Mouse (Mus musculus) regulatory T cell (primary cell): ENCODE data around the gene March10.

Experiments
- in situ Hi-C: fragments of 300-600 bp; cut with MboI, MseI; formaldehyde crosslinking; loops from one replicate; pipeline ENCODE4 v1.15.1; 2025; ENCODE audit warnings: high pct_unique_total_duplicates

March10 gene

DNA sequence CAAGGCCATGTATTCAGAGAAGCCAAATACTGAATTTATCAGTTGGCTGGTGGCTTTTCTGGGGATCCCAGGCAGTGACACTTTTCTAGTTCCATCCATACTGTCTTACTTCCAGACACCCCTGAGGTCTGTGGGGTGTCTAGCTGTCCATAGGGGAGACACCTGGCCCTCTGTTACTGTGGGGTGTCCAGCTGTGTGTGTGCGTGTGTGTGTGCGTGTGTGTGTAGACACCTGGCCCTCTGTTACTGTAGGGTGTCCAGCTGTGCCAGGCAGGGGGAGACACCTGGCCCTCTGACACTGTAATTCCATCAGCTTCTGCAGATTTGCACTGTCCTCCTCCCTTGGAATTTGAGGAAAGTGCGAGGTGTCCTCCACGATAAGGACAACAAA, 102.6 kb downstream of the March10 start:
- in situ Hi-C loops: no loop called here

DNA sequence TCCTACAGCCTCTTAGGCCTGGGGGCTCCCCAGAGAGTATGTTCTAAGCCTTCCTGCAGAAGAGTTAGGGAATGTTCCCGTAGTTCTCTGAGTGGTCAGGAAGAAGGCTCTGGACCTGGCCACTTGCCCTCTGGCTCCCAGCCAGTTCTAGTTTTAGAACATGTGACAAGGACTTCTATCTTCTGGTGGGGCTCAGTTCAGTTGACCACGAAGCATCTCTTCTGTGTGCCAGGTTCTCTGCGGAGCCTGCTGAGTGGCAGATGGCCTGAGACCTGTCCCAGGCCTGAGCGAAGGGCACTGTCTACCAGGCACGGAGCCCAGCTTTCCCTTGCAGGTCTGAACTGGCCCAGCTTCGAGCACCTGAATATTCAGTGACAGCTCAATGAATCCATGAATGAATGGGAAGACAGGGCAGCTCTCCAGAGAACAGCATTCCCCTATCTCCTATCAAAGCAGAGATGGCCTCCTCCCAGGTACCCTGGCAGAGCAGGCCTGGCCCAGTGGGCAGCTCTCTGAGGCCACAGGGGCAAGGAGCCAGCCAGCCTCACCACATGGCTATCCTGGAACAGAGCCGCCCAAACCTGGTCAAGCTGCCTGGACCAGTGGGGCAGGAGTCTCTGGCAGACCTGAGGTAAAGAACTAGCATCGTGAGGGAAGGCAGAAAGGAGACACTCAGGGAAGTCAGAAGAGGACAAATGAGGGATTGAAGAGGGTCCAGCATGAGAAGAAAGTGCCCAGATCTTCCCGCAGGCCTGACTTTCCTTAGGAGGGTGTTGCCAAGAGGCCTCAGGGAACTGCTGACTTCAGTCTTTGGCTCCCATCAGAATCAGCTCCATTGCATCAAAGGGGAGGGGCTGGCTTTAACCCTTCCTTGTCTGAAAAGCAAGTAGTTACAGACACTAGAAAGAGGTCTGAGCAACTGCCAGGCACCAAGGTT, 103.3 kb downstream of the March10 start:
- in situ Hi-C loops: no loop called here

DNA sequence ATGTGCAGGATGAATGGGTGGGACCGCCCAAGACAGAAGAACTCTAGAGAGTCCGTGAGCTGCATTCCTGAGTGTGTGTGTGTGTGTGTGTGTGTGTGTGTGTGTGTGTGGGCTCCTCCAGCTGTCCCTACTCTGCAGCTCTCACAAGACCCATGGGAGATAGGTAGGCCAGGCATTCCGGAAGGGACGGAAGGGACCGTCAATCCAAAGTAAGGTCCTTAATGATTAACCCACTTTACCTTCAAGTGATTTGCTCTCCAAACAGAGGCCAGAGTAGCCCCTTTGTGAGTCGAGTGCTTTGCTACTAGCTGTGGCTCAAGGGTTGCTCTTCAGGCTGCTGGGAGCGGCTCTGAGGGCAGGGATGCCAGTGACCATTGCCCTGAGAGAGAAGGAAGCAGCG, 104.4 kb downstream of the March10 start:
- in situ Hi-C loops: no loop called here

DNA sequence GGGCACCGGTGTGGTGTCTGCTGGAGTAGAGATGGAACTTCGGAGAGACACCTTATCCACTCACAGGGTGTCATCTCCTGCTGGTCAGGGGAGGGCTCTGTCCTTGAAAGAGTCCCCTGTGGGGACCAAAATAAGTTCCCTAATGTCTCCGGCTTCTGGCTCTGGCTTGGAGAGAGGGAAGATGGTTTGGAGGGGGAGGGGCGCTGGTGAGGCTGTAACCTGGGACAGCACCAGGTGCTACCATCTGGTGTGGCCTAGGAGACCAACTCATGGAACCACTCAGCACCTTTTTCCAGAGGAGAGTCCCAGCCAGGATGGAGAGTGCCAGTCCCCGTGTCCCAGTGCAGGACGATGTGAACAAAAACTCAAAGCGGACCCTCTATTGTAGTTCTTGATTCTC, 105.9 kb downstream of the March10 start:
- in situ Hi-C loops: no loop called here

DNA sequence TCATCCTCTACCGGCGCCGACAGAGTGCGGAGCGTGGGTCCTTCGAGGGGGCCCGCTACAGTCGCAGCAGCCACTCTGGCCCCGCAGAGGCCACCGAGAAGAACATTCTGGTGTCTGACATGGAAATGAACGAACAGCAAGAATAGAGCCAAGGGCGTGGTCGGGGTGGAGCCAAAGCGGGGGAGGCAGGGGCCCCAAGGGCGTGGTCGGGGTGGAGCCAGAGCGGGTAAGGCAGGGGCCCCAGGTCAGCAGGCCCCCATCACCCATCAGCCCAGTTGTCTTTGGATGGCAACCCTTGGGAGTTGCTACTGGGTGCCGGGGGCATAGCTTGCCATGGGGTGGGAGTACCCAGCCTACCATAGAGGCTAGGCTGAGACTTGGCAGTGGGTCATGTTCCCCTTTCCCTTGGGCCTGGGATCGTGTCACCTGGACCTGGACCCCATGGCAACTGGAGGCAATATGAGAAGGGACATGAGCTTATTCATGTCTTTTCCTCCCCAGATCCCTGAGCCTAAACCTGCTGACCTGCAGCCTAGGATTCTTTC, 106.7 kb downstream of the March10 start:
- in situ Hi-C loops: loop anchor here (5.0 kb wide), 1 partner anchor 242 kb away; no protein-coding TSS in a partner anchor

DNA sequence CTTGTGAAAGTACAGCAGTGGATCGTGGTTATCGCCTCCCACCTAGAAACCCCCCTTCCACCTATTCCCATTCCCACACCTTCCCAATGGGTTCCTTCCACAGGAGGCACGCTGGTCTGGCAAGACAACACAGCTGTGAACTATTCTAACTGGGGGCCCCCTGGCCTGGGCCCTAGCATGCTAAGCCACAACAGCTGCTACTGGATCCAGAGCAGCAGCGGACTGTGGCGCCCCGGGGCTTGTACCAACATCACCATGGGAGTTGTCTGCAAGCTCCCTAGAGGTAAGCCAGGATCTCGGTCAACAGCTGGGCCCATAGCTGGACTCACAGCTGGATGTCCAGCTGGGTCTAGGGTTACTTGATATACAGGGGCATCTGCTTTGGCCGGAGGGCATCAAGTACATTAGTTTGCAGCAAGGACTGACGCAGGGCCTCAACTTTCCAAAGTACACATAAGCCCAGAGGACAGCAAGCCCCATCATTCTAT, 108.0 kb downstream of the March10 start:
- in situ Hi-C loops: loop anchor here (5.0 kb wide), 1 partner anchor 244 kb away; no protein-coding TSS in a partner anchor

DNA sequence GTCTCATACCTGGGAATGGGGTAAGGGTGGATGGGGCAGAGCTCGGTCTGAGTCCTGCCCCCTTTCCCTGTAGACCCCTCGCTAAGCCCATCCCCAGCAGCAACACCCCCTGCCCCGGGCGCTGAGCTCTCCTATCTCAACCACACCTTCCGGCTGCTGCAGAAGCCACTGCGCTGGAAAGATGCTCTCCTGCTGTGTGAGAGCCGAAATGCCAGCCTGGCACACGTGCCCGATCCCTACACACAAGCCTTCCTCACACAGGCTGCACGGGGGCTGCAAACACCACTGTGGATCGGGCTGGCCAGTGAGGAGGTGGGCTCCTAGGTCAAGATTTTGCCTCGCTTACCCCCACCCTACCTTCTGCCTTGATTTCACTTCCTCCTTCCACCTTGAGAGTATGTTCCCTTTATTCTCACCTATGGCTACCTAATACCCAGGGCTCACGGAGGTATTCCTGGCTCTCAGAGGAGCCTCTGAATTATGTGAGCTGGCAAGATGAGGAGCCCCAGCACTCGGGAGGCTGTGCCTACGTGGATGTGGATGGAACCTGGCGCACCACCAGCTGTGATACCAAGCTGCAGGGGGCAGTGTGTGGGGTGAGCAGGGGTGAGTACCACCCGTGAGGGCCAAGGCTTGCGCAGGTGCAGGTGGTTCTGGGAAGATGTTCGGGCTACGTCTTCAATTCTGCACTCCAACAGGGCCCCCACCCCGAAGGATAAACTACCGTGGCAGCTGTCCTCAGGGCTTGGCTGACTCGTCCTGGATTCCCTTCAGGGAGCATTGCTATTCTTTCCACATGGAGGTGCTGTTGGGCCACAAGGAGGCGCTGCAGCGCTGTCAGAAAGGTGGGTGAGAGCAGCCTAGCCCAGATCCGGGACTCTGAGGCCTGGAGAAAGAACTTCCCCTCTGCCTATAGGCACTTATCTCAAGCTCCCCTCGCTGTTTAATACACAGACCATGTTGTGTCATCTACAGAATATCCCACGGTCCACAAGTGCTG, 109.1 kb downstream of the March10 start:
- in situ Hi-C loops: loop anchor here (5.0 kb wide), 1 partner anchor 245 kb away; no protein-coding TSS in a partner anchor

DNA sequence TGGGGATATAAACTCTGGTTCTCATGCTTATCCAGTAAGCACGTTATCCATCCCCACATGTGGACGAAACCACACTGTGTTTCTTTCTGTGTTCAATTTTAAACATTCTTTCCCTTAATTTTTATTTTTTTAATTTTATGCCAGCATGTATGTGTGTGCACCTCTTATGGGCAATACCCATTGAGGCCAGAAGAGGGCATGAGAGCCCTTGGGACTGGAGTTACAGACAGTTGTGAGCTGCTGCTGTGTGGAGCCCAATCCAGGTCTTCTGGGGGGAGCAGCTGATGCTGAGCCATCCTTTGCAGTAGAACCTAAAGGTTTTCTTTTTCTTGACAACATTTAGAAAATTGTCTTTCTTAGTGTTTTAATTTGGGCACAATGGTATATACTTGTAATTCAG, 111.3 kb downstream of the March10 start:
- in situ Hi-C loops: loop anchor here (5.0 kb wide), 1 partner anchor 247 kb away; no protein-coding TSS in a partner anchor

DNA sequence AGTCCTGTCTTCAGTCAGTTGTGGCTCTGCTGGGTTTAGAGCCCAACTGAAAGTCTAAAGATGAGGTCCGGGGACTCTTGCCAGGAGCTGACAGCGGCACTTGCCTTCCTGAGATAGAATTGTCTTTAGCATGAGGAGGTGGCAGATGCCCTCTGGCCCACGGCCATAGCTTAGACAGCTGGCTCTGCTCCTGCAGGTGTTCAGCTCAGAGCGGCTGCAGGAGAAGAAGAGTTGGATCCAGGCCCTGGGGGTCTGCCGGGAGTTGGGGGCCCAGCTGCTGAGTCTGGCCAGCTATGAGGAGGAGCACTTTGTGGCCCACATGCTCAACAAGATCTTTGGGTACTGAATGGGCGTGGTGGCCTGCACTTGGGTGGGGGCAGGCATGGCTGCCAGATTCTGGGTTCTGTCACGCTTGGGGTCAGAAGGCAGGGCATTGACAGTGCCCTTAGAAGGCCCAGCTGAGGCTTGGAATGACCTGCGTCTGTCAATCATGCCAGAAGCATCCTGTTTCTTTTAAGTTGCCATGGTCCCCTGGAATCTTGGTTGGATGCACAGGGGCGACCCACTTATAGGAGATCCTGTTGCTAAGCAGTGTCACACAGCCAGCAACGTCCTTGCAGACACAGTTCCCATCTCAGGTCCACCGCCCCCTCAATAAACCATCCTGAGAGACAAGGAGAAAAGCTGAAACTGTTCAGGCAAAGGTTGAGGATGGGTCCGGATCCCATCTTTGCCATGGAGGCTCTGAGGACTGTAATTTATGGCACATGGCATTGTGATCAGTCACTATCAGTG, 117.7 kb downstream of the March10 start:
- in situ Hi-C loops: loop anchor here (5.0 kb wide), 1 partner anchor 574 kb away; no protein-coding TSS in a partner anchor

DNA sequence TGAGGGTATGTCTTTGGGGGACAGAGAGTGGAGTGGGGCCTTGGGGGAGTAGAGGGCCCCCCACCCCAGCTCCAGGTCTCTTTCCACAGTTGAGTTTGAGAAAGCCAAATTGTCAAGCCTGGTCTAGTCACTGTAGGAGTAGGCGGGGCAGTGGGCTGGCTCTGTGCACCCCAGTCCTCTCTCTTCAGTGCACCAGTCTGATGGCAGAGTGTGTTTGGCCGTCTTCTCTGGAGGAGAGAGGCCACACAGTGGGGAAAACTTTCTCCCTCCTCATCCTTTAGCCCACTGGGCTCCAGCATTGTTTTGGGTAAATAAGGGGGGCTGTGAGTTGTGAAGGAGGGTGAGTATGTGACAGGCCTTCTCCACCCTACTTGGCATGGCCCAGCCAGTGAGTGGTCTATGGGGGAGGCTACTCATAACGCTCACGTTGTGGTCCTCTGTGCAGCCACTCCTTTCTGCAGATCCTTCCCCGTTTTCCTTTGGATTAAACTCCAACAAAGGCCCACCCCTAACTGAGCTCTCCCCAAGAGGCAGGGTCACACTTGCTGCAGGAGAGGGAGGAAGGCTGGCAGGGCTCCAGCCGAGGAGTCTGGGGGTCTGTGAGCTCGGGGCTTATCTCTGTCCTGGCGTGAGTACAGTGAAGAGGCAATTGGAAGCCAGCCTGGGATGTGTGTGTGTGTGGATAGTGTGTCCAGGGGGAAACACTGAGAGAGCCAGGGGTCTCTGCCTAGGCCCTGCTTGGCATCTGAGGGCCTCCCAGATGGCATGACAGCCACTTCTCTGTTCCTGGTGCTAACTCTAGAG, 122.5 kb downstream of the March10 start:
- in situ Hi-C loops: no loop called here

DNA sequence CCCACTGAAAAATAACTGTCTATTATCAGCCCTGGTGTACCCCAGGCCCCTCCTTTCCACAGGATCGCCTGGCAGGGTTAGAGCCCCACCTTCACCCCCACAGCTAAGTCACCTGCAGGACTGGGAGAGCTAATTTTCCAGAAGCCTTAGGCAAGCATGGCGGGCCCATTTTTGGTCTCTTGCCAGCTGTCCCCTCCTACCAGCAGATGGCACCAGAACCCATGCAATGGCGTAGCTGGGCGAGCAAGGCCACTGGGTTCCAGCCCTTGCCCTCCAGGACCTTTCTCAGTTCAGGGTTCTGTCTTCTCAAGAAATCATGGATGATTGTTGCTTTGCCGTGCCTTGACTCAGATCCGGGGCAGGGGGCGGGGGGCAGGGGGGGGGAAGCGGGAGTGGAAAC, 124.1 kb downstream of the March10 start:
- in situ Hi-C loops: no loop called here

DNA sequence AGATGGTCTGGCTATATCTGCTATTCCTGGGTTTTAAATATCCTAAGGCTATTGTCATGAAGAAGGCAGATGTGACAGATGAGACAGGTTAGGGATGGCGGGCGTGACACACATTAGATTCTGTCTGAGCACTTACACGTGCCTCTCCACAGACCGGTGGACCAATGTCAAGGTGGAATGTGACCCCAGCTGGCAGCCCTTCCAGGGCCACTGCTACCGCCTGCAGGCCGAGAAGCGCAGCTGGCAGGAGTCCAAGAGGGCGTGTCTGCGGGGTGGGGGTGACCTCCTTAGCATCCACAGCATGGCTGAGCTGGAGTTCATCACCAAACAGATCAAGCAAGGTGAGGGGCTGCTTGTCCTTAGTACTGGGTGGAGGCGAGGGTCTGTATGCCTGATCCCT, 124.8 kb downstream of the March10 start:
- in situ Hi-C loops: no loop called here

DNA sequence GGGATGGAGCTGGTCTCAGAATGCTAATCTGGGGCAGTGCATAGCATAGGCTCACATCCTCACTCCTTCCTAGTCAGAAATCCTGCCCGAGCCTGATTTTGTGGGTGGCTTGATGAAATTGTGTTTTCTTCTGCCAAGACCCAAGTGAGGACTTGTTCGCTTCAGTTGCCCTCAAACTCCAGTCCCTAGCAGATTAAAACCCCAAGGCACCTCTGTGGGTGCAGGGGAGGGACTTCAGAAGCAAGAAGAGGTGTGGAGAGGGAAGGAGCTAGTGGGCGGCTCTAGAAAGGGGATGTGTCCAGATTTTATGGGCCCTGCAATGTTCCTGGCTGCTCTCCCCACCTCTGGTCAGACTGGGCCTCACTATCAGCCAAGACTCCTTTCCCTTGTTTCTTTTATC, 125.4 kb downstream of the March10 start:
- in situ Hi-C loops: no loop called here

DNA sequence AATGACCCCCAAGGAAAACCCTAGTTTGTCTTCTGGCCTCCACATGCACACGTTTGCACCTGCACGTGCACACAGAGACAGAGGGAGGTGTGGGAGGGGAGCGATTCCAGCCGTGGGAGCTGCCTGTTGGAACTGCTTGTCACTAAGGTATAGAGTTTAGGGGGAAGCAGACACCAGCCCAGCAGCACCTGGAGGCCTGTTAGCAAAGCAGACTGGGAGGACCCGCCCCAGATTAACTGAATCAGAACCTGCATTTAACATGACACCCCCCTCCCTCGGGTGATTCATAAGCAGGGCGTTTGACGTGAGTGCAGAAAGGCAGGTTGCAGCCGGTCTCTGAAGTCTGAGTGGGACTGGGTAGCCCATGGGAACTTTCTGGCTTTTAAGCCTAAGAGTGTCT, 126.6 kb downstream of the March10 start:
- in situ Hi-C loops: no loop called here

DNA sequence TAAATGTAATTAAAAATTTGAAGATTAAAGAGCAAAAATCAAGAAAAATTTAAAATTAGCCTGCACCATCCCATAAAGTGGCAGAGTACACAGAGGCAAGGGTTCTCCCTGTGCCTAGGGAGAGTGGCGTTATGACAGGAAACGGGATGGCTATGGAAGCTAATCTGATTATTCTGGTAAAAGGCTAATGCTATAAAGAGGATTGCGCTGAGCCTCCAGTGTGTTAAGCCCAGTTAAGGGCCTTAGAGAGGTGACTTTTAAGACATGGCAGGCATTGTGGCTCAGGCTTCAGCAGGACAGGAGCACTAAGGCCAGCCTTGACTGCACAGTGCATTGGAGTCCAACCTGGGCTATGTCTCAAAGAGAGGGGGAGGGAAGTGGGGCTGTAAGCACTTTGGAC, 129.4 kb downstream of the March10 start:
- in situ Hi-C loops: no loop called here

DNA sequence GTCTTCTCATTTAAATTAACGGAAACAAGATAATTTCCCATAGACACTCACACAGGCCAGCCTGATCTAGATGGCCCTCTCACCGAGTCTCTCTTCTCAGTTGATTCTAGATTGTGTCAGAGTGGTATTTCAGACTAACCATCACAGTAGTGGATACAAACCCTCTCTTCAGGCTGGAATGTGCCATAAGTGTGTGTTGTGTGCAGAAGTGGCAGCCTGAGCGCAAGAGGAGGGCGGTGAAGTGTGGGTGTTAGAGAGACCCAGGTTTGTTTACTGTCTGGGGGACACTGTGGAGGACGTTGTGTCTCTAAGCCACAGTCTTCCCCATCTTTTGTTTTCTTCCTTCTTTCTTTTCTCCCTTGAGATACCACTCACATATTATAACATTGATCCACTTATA, 133.0 kb downstream of the March10 start:
- in situ Hi-C loops: no loop called here

DNA sequence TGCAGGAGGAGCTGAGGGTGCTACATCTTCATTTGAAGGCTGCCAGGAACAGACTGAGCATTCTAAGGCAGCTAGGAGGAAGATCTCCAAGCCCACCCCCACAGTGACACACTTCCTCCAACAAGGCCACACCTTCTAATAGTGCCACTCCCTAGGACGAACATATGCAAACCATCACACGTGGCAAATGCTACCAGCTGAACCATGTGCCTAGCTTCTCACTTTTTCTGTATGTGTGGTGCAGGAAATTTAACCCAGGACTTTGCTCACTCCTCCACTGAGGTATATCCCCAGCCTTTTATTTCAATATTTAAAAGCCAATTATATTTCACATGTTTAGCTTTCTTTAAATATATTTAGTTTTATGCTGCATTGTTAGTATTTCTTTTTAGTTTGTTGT, 135.4 kb downstream of the March10 start:
- in situ Hi-C loops: no loop called here

DNA sequence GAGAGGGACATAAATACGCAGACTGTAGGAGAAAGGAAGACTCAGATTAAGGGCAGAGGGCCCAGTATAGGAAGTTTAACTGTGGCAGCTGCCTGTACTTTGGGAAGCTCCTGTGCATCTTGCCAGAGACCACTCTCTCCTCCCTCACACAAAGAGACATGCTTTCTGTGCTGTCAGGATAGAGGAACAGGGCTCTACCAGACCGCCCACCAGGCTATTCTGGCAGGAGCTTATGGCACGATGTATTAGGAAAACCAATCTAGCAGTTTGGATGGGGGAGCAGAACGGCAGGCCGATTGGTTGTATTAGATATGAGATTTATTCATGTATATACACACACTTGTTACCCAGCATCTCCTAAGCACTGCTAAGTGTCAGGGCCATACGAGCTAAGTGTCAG, 138.8 kb downstream of the March10 start:
- in situ Hi-C loops: no loop called here

DNA sequence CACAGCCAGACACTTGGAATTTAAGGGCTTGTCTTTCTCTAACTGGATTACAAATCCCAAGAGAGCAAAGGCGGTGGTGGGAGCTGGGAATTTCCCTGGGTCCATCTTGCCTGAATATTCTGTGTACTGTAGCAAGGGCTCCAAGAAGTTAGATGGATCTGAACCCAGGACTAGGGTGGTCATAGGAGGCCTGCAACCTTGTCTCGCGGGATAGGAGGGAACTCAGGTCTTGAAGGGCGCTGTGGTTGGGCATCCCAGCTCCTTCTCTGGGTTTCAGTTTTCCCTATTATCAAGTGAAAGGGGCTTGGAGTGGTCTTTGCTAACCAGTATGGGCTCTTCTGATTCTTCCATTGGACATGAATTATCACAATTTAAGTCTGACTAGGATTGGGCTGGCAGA, 140.4 kb downstream of the March10 start:
- in situ Hi-C loops: no loop called here

DNA sequence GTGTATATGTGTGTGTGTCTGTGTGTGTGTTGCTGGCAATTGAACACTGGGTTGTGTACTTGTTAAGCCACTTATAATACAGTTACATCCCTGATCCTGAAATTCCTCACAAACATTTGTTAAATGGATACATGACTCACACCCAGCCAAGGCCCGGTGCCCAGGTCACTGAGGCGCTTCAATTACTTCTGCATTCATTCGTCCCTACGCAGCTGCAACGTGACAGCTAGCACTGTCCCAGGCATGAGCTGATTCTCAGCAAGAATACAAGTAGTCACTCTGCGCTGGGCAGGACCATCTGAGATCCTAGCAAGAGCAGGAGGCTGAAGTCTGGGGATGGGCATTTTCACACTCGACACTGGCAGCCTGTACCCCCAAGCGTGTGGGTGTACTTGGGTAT, 141.2 kb downstream of the March10 start:
- in situ Hi-C loops: no loop called here
